Mouse (Mus musculus): ENCODE data around the gene Slc44a2.

DNA sequence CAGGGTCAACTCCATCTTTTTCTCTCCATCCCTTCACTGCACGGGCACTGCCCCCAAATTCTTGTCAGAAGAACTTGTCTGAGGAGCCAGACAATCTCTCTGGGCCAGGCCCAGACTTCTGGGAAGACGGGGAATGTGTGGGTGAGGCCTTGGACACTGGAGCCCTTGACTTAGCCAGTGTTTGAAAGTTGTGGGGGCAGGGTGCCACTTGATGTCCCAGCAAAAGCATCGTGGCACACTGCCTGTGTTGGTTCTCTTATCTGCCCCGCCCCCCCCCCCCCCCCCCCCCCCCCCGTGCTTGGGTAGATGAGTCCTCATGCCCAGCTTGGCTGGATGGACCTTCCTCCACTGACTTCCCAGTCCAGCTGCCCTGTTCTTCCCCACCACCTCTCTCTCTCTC is 8.5 kb downstream of the Slc44a2 start:
- no peak for TF ChIP-seq POLR2A (IDR thresholded peaks at IDR 0.05; ENCODE audit: borderline replicate concordance, low read depth, low read length)
- no peak for TF ChIP-seq CTCF (IDR thresholded peaks at IDR 0.05; ENCODE audit: low read depth, low read length)

All from bone marrow macrophage, adult 2 months (primary cell).